Mouse (Mus musculus): ENCODE data around the gene Gcdh. TPM values are rescaled to one million over a fixed set of nuclear protein-coding genes. Genes with fewer than 3 reads are reported as not detected.

Gcdh gene
- polyA plus RNA-seq, 1 experiment from 2014 or later = 43.3 TPM

DNA sequence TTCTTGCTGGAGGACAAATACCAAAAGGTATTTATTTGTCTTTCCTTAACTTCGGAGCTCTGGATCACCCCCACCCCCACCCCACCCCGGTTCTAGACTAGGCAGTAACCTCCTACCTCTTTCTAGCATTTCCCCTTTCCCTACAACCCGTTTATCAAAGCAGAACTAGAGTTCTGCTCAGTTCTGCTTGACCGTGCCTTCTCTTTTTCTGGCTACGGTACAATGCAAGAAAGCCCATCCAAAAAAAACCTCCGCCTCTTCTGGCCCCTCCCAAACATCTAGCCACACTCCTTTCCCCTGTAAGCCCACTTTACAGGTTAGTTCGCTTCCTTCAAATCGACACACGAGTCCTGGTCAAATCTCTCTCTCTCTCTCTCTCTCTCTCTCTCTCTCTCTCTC, 19.8 kb upstream of the Gcdh start:
- 15% methylated on average over 9 of the region's 9 CpGs for WGBS
- Histone ChIP-seq H3K4me3 (ENCODE audit: low read length) (peak overlapping the region; percentile 44), H3K9me3 (ENCODE audit: control insufficient read depth, low read length) (peaks cover 3% of the 10 kb centered on the region; the same call in 1 of the 2 replicates), H3K4me1 (ENCODE audit: control insufficient read depth, insufficient read depth, low read length) (peaks cover 12% of the 10 kb centered on the region), H3K4me2 (replicated peaks; ENCODE audit: low read depth, low read length) (peak overlapping the region; percentile 84), H3K9ac (ENCODE audit: low read depth, low read length) (peak overlapping the region; percentile 40; the same call in 1 of the 2 replicates), H3K27me3 (ENCODE audit: control insufficient read depth, insufficient read depth, low read length) (peaks cover 53% of the 10 kb centered on the region), H3K36me3 (ENCODE audit: control insufficient read depth, insufficient read depth, low read length) (no peaks in the 10 kb centered on the region), H3K27ac (ENCODE audit: low read depth, low read length) (no peak overlapping the region)
- ATAC-seq (ENCODE audit: low FRiP score, low TSS enrichment) = no peak

DNA sequence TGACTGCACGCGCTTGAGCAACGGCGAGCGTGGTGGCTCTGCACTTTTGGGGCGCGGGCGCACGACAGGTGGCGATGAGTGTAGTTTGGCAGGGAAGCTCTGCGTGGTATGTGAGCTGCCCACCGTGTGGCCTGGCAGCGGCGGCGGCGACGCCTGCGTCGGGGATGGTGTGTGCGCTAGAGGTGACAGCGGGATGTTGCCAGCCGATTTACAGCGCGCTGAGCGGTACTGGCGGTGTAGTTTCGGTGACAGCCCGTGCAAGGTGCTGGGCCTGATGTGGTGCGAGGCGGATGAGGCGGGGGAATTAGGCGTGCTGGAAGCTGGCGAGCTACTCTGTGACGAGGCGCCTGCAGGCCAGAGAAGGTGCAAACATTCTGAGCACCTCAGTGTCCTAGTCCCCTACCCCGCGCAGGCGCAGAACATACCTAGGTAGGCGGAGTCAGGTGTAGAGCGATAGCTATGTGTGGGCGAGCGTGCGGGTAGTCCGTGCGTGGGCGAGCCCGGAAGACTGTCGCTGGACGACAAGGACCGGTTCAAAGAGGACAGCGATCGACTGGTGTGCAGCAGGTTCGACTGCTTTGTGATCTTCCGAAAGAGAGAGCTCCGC, 19.3 kb upstream of the Gcdh start:
- H3K9me3 ChIP-seq (ENCODE audit: control insufficient read depth, low read length) = peaks cover 3% of the 10 kb centered on the region; the same call in 1 of the 2 replicates
- peaks cover 12% of the 10 kb centered on the region for H3K4me1 ChIP-seq (ENCODE audit: control insufficient read depth, insufficient read depth, low read length)
- ATAC-seq (ENCODE audit: low FRiP score, low TSS enrichment) = peak; percentile 46
- H3K36me3 ChIP-seq (ENCODE audit: control insufficient read depth, insufficient read depth, low read length) = no peaks in the 10 kb centered on the region
- WGBS = 1% methylated on average over 55 of the region's 55 CpGs
- H3K4me3 ChIP-seq (ENCODE audit: low read length) = peak overlapping the region; percentile 44
- H3K4me2 ChIP-seq (replicated peaks; ENCODE audit: low read depth, low read length) = peak overlapping the region; percentile 84
- no peak overlapping the region for H3K27ac ChIP-seq (ENCODE audit: low read depth, low read length)
- peak overlapping the region; percentile 40; the same call in 1 of the 2 replicates for H3K9ac ChIP-seq (ENCODE audit: low read depth, low read length)
- H3K27me3 ChIP-seq (ENCODE audit: control insufficient read depth, insufficient read depth, low read length) = peaks cover 48% of the 10 kb centered on the region

DNA sequence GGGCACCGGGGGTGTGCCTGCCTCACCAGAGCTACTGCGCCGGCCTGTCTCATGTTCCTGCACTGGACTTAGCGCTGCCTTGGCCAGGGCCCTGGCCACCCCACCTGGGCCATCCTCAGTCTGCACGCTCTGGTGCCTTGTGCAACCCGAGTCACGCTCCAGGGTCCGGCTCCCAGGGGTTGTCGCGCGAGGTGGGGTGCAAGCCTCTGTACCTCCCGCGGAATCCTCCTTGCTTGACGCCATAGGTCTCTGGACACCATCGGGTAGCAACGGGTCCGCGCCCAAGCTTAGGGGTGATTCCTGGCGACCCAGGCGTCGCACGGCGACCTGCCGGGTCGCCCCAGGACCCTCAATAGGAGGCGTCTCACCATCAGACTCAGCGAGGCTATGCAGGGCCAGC, 18.7 kb upstream of the Gcdh start:
- WGBS = 16% methylated on average over 27 of the region's 27 CpGs
- peak overlapping the region; percentile 44 for H3K4me3 ChIP-seq (ENCODE audit: low read length)
- H3K4me2 ChIP-seq (replicated peaks; ENCODE audit: low read depth, low read length) = peak overlapping the region; percentile 84
- H3K9ac ChIP-seq (ENCODE audit: low read depth, low read length) = peak overlapping the region; percentile 40
- no peak for ATAC-seq (ENCODE audit: low FRiP score, low TSS enrichment)
- H3K27me3 ChIP-seq (ENCODE audit: control insufficient read depth, insufficient read depth, low read length) = peaks cover 42% of the 10 kb centered on the region
- H3K9me3 ChIP-seq (ENCODE audit: control insufficient read depth, low read length) = peaks cover 3% of the 10 kb centered on the region; the same call in 1 of the 2 replicates
- H3K4me1 ChIP-seq (ENCODE audit: control insufficient read depth, insufficient read depth, low read length) = peaks cover 12% of the 10 kb centered on the region
- H3K27ac ChIP-seq (ENCODE audit: low read depth, low read length) = no peak overlapping the region
- H3K36me3 ChIP-seq (ENCODE audit: control insufficient read depth, insufficient read depth, low read length) = no peaks in the 10 kb centered on the region

DNA sequence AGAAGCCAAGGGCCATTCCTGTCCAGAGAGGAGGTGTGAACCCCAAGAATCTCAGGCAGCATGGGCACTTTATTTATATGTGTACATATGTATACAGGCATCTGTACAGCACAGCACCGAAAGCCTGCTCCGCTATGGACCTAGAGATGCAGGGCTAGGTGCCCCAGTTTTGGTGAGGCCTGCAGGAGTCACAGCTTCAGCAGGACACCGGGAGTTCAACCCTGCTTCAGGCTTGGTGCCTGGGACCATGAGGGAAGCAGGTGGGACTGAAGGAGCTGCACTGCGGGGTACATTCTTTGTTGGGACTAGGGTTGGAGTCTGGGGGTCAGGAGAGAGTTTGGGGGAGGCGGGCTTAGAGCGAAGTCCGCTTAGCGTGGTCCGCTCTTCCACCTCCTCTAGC, 18.1 kb upstream of the Gcdh start:
- Histone ChIP-seq H3K27me3 (ENCODE audit: control insufficient read depth, insufficient read depth, low read length) (peaks cover 39% of the 10 kb centered on the region), H3K27ac (ENCODE audit: low read depth, low read length) (no peak overlapping the region), H3K9ac (ENCODE audit: low read depth, low read length) (no peak overlapping the region), H3K9me3 (ENCODE audit: control insufficient read depth, low read length) (peaks cover 3% of the 10 kb centered on the region; the same call in 1 of the 2 replicates), H3K4me2 (replicated peaks; ENCODE audit: low read depth, low read length) (no peak overlapping the region), H3K36me3 (ENCODE audit: control insufficient read depth, insufficient read depth, low read length) (no peaks in the 10 kb centered on the region), H3K4me1 (ENCODE audit: control insufficient read depth, insufficient read depth, low read length) (peaks cover 12% of the 10 kb centered on the region), H3K4me3 (ENCODE audit: low read length) (no peak overlapping the region)
- no peak for ATAC-seq (ENCODE audit: low FRiP score, low TSS enrichment)
- 84% methylated on average over 9 of the region's 9 CpGs for WGBS

DNA sequence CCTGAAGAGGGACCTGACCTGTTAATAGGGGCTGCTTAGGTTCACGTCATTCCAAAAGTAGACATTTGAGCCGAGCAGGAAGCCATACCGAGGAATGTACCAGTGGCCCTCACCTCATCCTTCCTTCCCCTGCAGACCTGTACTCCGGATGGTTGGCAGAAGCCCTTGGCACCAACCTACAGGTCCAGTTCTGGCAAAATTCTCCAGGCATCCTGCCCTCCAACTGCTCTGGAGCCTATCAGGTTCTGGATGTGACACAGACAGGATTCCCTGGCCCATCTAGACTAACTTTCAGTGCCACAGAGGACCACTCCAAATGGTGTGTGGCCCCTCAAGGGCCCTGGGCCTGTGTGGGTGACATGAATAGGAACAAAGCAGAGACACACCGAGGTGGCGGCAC, 16.8 kb upstream of the Gcdh start:
- no peaks in the 10 kb centered on the region for H3K36me3 ChIP-seq (ENCODE audit: control insufficient read depth, insufficient read depth, low read length)
- no peak overlapping the region for H3K4me3 ChIP-seq (ENCODE audit: low read length)
- no peak overlapping the region for H3K4me2 ChIP-seq (replicated peaks; ENCODE audit: low read depth, low read length)
- ATAC-seq (ENCODE audit: low FRiP score, low TSS enrichment) = no peak
- H3K27ac ChIP-seq (ENCODE audit: low read depth, low read length) = no peak overlapping the region
- H3K9me3 ChIP-seq (ENCODE audit: control insufficient read depth, low read length) = peaks cover 3% of the 10 kb centered on the region; the same call in 1 of the 2 replicates
- H3K9ac ChIP-seq (ENCODE audit: low read depth, low read length) = no peak overlapping the region
- H3K4me1 ChIP-seq (ENCODE audit: control insufficient read depth, insufficient read depth, low read length) = peaks cover 12% of the 10 kb centered on the region
- peaks cover 36% of the 10 kb centered on the region for H3K27me3 ChIP-seq (ENCODE audit: control insufficient read depth, insufficient read depth, low read length)
- 86% methylated on average over 6 of the region's 6 CpGs for WGBS

DNA sequence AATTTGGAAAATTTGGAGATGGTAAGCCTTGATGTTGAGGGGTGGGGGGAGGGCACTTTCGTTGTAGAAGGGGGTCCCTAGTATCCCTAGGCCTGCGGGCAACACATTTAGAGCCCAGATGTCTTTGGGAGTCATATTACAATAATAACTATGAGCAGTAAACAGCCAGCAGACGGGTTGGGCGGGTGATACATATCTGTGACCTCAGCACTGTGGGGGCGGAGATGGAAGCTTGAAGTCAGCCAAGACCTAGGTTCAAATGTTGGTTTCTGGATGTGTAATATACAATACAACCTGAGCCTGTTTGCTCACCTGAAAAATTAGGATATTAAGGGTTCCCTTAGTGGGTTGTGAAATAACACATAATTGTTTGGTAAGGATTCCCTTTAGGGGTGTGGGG, 16.2 kb upstream of the Gcdh start:
- Histone ChIP-seq H3K27ac (ENCODE audit: low read depth, low read length) (no peak overlapping the region), H3K36me3 (ENCODE audit: control insufficient read depth, insufficient read depth, low read length) (no peaks in the 10 kb centered on the region), H3K27me3 (ENCODE audit: control insufficient read depth, insufficient read depth, low read length) (peaks cover 36% of the 10 kb centered on the region), H3K9me3 (ENCODE audit: control insufficient read depth, low read length) (peaks cover 3% of the 10 kb centered on the region; the same call in 1 of the 2 replicates), H3K4me1 (ENCODE audit: control insufficient read depth, insufficient read depth, low read length) (peaks cover 12% of the 10 kb centered on the region), H3K4me2 (replicated peaks; ENCODE audit: low read depth, low read length) (no peak overlapping the region), H3K4me3 (ENCODE audit: low read length) (no peak overlapping the region), H3K9ac (ENCODE audit: low read depth, low read length) (no peak overlapping the region)
- 55% methylated on average over 5 of the region's 5 CpGs for WGBS
- no peak for ATAC-seq (ENCODE audit: low FRiP score, low TSS enrichment)

DNA sequence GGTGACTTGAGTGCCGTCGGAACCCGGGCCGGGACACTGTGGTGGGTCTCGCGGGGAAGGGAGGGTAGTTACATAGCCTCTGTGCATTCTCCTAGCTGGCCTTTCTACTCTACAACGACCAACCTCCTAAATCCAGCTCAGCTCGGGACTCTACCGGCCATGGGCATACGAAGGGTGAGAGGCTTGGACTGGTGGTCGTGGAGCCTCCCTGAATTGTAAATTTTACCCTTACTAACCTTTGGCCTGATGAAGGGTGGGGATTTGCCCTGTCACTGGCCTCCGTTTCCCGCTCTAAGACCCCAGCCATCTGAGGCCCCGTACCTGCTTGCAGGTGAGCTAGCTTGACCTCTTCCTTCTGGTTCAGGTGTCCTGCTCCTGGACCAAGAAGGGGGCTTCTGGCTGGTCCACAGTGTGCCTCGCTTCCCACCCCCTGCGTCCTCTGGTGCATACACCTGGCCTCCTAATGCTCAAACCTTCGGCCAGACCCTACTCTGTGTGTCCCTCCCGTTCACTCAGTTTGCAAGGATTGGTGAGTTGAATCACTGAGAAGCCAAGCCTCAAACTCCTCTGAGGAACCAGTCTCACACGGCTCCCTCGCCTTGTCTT, 15.5 kb upstream of the Gcdh start:
- 47% methylated on average over 20 of the region's 20 CpGs for WGBS
- peak overlapping the region; percentile 82 for H3K4me2 ChIP-seq (replicated peaks; ENCODE audit: low read depth, low read length)
- peaks cover 12% of the 10 kb centered on the region for H3K4me1 ChIP-seq (ENCODE audit: control insufficient read depth, insufficient read depth, low read length)
- peaks cover 36% of the 10 kb centered on the region for H3K27me3 ChIP-seq (ENCODE audit: control insufficient read depth, insufficient read depth, low read length)
- H3K36me3 ChIP-seq (ENCODE audit: control insufficient read depth, insufficient read depth, low read length) = no peaks in the 10 kb centered on the region
- peaks cover 3% of the 10 kb centered on the region; the same call in 1 of the 2 replicates for H3K9me3 ChIP-seq (ENCODE audit: control insufficient read depth, low read length)
- peak overlapping the region; percentile 65 for H3K9ac ChIP-seq (ENCODE audit: low read depth, low read length)
- H3K4me3 ChIP-seq (ENCODE audit: low read length) = peak overlapping the region; percentile 58
- no peak overlapping the region for H3K27ac ChIP-seq (ENCODE audit: low read depth, low read length)
- ATAC-seq (ENCODE audit: low FRiP score, low TSS enrichment) = no peak

DNA sequence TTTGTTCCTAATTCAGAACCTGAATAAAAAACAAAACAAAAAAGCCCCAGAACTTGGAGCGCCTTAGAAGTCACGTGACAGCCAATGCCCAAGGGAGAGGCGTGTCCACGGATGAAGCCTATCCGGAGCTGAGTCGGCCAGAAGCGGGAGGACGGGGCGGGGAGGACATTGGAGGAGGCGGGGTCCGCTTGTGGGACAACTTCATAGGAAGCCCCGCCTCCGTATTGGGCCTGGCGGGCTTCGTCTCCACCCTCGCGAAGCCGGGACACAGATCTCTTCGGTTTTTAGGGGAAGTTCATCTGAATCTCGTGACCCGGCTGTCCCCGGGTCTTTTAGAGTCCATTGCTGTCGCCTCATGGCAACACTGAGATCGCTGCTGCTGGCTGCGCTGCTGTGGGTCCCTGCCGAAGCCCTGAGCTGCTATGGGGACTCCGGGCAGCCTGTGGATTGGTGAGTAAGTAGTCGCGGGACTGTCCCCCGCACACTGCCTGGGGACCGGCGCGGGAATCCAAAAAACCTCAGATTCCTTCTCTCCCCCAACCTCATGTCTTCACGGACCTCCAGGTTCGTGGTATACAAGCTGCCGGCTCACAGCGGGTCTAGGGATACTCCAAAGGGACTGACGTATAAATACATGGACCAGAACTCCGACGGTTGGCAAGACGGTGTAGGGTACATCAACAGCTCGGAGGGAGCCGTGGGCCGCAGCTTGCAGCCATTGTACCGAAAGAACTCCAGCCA, 14.9 kb upstream of the Gcdh start, which contains the start of gene Dnase2a:
Dnase2a (plus strand) TSS at position 140 of the 741 bp plus-strand sequence.
- H3K4me3 ChIP-seq (ENCODE audit: low read length) = peak within 1 kb of the TSS; percentile 58
- WGBS = 1% methylated on average over 45 of the region's 45 CpGs
- H3K27me3 ChIP-seq (ENCODE audit: control insufficient read depth, insufficient read depth, low read length) = peaks cover 32% of the 10 kb centered on the region
- no peaks in the 10 kb centered on the region for H3K9me3 ChIP-seq (ENCODE audit: control insufficient read depth, low read length)
- H3K36me3 ChIP-seq (ENCODE audit: control insufficient read depth, insufficient read depth, low read length) = no peaks in the 10 kb centered on the region
- peak within 1 kb of the TSS; percentile 65 for H3K9ac ChIP-seq (ENCODE audit: low read depth, low read length)
- H3K4me1 ChIP-seq (ENCODE audit: control insufficient read depth, insufficient read depth, low read length) = peaks cover 12% of the 10 kb centered on the region
- H3K4me2 ChIP-seq (replicated peaks; ENCODE audit: low read depth, low read length) = peak within 1 kb of the TSS; percentile 82
- peak; percentile 90 for ATAC-seq (ENCODE audit: low FRiP score, low TSS enrichment)
- H3K27ac ChIP-seq (ENCODE audit: low read depth, low read length) = no peak within 1 kb of the TSS
